Mouse (Mus musculus) left cerebral cortex, postnatal 14 days (tissue): Measurements from ENCODE around the gene Aqp1. TPM values are rescaled to one million over a fixed set of nuclear protein-coding genes. Genes with fewer than 3 reads are reported as not detected.

Source experiments
- DNase-seq, 2 experiments: peaks; one replicate each; pipeline ENCODE4 v3.0.0; 2021 to 2022; ENCODE audit warnings: low spot score in 2 of 2, mixed read lengths in 1 of 2
- intact Hi-C: fragments of 180-260 bp; cut with DNase I; formaldehyde crosslinking; loops from one replicate; pipeline ENCODE4 v1.15.1; 2025
- long read RNA-seq, 2 experiments: library from polyadenylated mRNA; stranded (forward); transcript quantifications; one replicate each; pipeline ENCODE4 v2.0.0; 2021
- total RNA-seq, 2 experiments: library from RNA; stranded (reverse); gene quantifications; 2 replicates each; pipeline ENCODE4 v1.2.3; 2021

The Aqp1 gene
- 1 to 10 TPM; 2.0 to 2.5 TPM for total RNA-seq
- long read RNA-seq, experiment 1, result 0 reads
- long read RNA-seq, experiment 2, partial matches to known transcripts, result 0 of 2 reads
- long read RNA-seq, experiment 2, other reads (novel, unspliced or antisense), result 2 of 2 reads

GRCm38 (mm10) chr6:55335989-55336514 lies at the start of gene Aqp1:
Aqp1 (plus strand) TSS chr6:55336432.
- intact Hi-C loops, result no loop called here

GRCm38 (mm10) chr6:55288007-55288602 lies 48.1 kb upstream of the Aqp1 start:
- intact Hi-C loops, result no loop called here
- no peak for DNase-seq

More at GRCm38 (mm10) chr6:55335989-55336514, at the start of gene Aqp1:
- peak in 1 of 2 experiments; percentile 14 for DNase-seq

- intact Hi-C loops, result no loop called here
- no peak for DNase-seq
Observed at GRCm38 (mm10) chr6:55294549-55295131, 41.6 kb upstream of the Aqp1 start.

GRCm38 (mm10) chr6:55295325-55295724 lies 40.9 kb upstream of the Aqp1 start:
- intact Hi-C loops, result no loop called here
- no peak for DNase-seq

GRCm38 (mm10) chr6:55299482-55299881 lies 36.8 kb upstream of the Aqp1 start:
- intact Hi-C loops, result no loop called here
- DNase-seq, result no peak

- intact Hi-C loops, result no loop called here
- DNase-seq, result no peak
Observed at GRCm38 (mm10) chr6:55299917-55300316, 36.3 kb upstream of the Aqp1 start.

- intact Hi-C loops, result no loop called here
Observed at GRCm38 (mm10) chr6:55300704-55301103, 35.5 kb upstream of the Aqp1 start.

GRCm38 (mm10) chr6:55310179-55310578 lies 26.1 kb upstream of the Aqp1 start:
- no peak for DNase-seq
- intact Hi-C loops, result no loop called here

More at GRCm38 (mm10) chr6:55300704-55301103, 35.5 kb upstream of the Aqp1 start:
- DNase-seq, result no peak

GRCm38 (mm10) chr6:55311962-55312361 lies 24.3 kb upstream of the Aqp1 start:
- DNase-seq, result no peak
- intact Hi-C loops, result no loop called here

GRCm38 (mm10) chr6:55313893-55314292 lies 22.3 kb upstream of the Aqp1 start:
- intact Hi-C loops, result no loop called here
- DNase-seq, result no peak

GRCm38 (mm10) chr6:55314628-55315027 lies 21.6 kb upstream of the Aqp1 start:
- intact Hi-C loops, result no loop called here
- peak; percentile 37 to 57 for DNase-seq

- intact Hi-C loops, result no loop called here
Observed at GRCm38 (mm10) chr6:55318597-55318996, 17.6 kb upstream of the Aqp1 start.

GRCm38 (mm10) chr6:55319585-55320551 lies 16.4 kb upstream of the Aqp1 start:
- no peak for DNase-seq

More at GRCm38 (mm10) chr6:55318597-55318996, 17.6 kb upstream of the Aqp1 start:
- no peak for DNase-seq

GRCm38 (mm10) chr6:55320894-55321293 lies 15.3 kb upstream of the Aqp1 start:
- intact Hi-C loops, result no loop called here
- no peak for DNase-seq

More at GRCm38 (mm10) chr6:55319585-55320551, 16.4 kb upstream of the Aqp1 start:
- intact Hi-C loops, result no loop called here

- DNase-seq, result no peak
- intact Hi-C loops, result no loop called here
Observed at GRCm38 (mm10) chr6:55321518-55321917, 14.7 kb upstream of the Aqp1 start.

GRCm38 (mm10) chr6:55322980-55323379 lies 13.3 kb upstream of the Aqp1 start:
- intact Hi-C loops, result no loop called here
- DNase-seq, result no peak

GRCm38 (mm10) chr6:55323908-55324634 lies 12.2 kb upstream of the Aqp1 start:
- intact Hi-C loops, result no loop called here
- no peak for DNase-seq

- no peak for DNase-seq
- intact Hi-C loops, result no loop called here
Observed at GRCm38 (mm10) chr6:55324785-55325184, 11.4 kb upstream of the Aqp1 start.

- intact Hi-C loops, result no loop called here
- DNase-seq, result no peak
Observed at GRCm38 (mm10) chr6:55326299-55326698, 9.9 kb upstream of the Aqp1 start.
